In genomic region chr4:62944326-62944879, GRCm38 (mm10) we compare ENCODE assay signal across 10 mouse cellular contexts. TPM values are rescaled to one million over a fixed set of nuclear protein-coding genes. Genes with fewer than 3 reads are reported as not detected.
DNase-seq lines count a peak whose midpoint lies in the region; ATAC-seq lines count a peak whose summit lies in the region.
"Had no signal": no experiment of that assay in that cellular context is flagged by ENCODE, and none has a peak within 500 bp of the region (broad histone marks: within the 10 kb centered on the region; RNA-seq: fewer than 3 reads in every experiment).

No protein-coding gene starts in this region.

- ATAC-seq in limb, embryonic 11.5 days (ENCODE audit: insufficient number of reproducible peaks, low FRiP score, low TSS enrichment, low read depth): 0 out of 2 replicates have a peak, but pooled peaks have one; percentile 26
- ATAC-seq in megakaryocyte progenitor cell, adult 5-6 weeks (replicated peaks; ENCODE audit: poor library complexity): peak; percentile 52; the same call in 1 of the 2 replicates
- no peak for ATAC-seq in erythroblast, adult 5-6 weeks (replicated peaks; ENCODE audit: low FRiP score, poor library complexity, severe bottlenecking)

- peak; percentile 16 for DNase-seq in adrenal gland, postnatal 10 days
- DNase-seq in adrenal gland, adult 18-20 months (ENCODE audit: low spot score in 2 of 2): no peak
- DNase-seq in limb, embryonic 11.5 days (ENCODE audit: low spot score): no peak
- DNase-seq in limb, embryonic 10.5 days (ENCODE audit: low spot score): no peak
- peak; percentile 24 for DNase-seq in kidney, adult 11 months
- no peak for DNase-seq in urinary bladder, postnatal 25 days (ENCODE audit: low spot score)

- no peak overlapping the region for H3K4me2 ChIP-seq in limb, embryonic 11.5 days (ENCODE audit: low read depth, severe bottlenecking)
- H3K4me2 ChIP-seq: midbrain, embryonic 12.5 days had no signal

- H3K9me3 ChIP-seq in limb, embryonic 11.5 days (ENCODE audit: control insufficient read depth, low read length): no peaks in the 10 kb centered on the region
- no peaks in the 10 kb centered on the region for H3K9me3 ChIP-seq in limb, embryonic 10.5 days (replicated peaks)
- H3K9me3 ChIP-seq: midbrain, embryonic 12.5 days had no signal

- H3K4me3 ChIP-seq in limb, embryonic 11.5 days (ENCODE audit: low read depth, low read length): no peak overlapping the region
- H3K4me3 ChIP-seq in limb, embryonic 10.5 days: no peak overlapping the region
- H3K4me3 ChIP-seq: erythroblast, embryonic 14.5 days; midbrain, embryonic 12.5 days had no signal

- no peak overlapping the region for H3K9ac ChIP-seq in limb, embryonic 11.5 days (ENCODE audit: low read length)
- H3K9ac ChIP-seq: midbrain, embryonic 12.5 days had no signal

- no peak overlapping the region for H3K27ac ChIP-seq in limb, embryonic 11.5 days (replicated peaks; ENCODE audit: low read depth, low read length)
- H3K27ac ChIP-seq in limb, embryonic 10.5 days: no peak overlapping the region
- H3K27ac ChIP-seq: midbrain, embryonic 12.5 days had no signal

- no peaks in the 10 kb centered on the region for H3K4me1 ChIP-seq in limb, embryonic 11.5 days (ENCODE audit: control insufficient read depth, insufficient read depth, low read length)
- H3K4me1 ChIP-seq in limb, embryonic 10.5 days: no peaks in the 10 kb centered on the region
- H3K4me1 ChIP-seq: midbrain, embryonic 12.5 days had no signal

- H3K36me3 ChIP-seq in limb, embryonic 11.5 days (ENCODE audit: control insufficient read depth, insufficient read depth, low read length): no peaks in the 10 kb centered on the region
- no peaks in the 10 kb centered on the region for H3K36me3 ChIP-seq in limb, embryonic 10.5 days
- H3K36me3 ChIP-seq: midbrain, embryonic 12.5 days had no signal

- no peaks in the 10 kb centered on the region for H3K27me3 ChIP-seq in limb, embryonic 11.5 days (ENCODE audit: control insufficient read depth, insufficient read depth, low read length)
- no peaks in the 10 kb centered on the region for H3K27me3 ChIP-seq in limb, embryonic 10.5 days (ENCODE audit: low read depth, poor library complexity, severe bottlenecking)
- H3K27me3 ChIP-seq: midbrain, embryonic 12.5 days had no signal

- 64% methylated on average over 4 of the region's 4 CpGs for WGBS in limb, embryonic 11.5 days
- 71% methylated on average over 4 of the region's 4 CpGs for WGBS in limb, embryonic 10.5 days

RNA-seq across cellular contexts. Expression of gene Zfp618, which starts 21.0 kb away (rescaled TPM):
- total RNA-seq in adrenal gland, postnatal 10 days (2021): 10 to 100 TPM in 1 of 2 experiments, 1 to 10 TPM in 1; 9.1 to 11.0 TPM
- 1 to 10 TPM; 1.6 to 1.9 TPM for total RNA-seq in adrenal gland, adult 18-20 months (2021)
- polyA plus RNA-seq in limb, embryonic 11.5 days (2014; fragmentation: Nextera tagmentation; extraction: Ambion mirVana): 29.7 and 41.2 TPM in 2 replicates
- 23.7 and 35.7 TPM in 2 replicates for polyA plus RNA-seq in limb, embryonic 10.5 days (2016; fragmentation: Nextera tagmentation; extraction: Ambion mirVana)
- 0.20 and 0.44 TPM in 2 replicates for total RNA-seq in megakaryocyte progenitor cell, adult 5-6 weeks (2015)
- total RNA-seq in megakaryocyte progenitor cell, adult 5-6 weeks (2017): 0.08 and 0.27 TPM in 2 replicates
- not detected in 2 replicates for total RNA-seq in erythroblast, adult 5-6 weeks (2015; ENCODE audit: low replicate concordance)
- not detected in 2 replicates for total RNA-seq in erythroblast, adult 5-6 weeks (2017; ENCODE audit: low replicate concordance)
- polyA plus RNA-seq: erythroblast, embryonic 14.5 days had no signal

Comparison
In these comparisons a context has a peak if more than half of its experiments do, and no peak if none do; other contexts are left out.
1. DNase-seq: peak in adrenal gland, postnatal 10 days (single experiment) and kidney, adult 11 months (single experiment); none in adrenal gland, adult 18-20 months (0 of 2), limb, embryonic 11.5 days (single experiment), limb, embryonic 10.5 days (single experiment) and urinary bladder, postnatal 25 days (single experiment).